Mouse (Mus musculus): ENCODE measurements around the gene Ppdpf. TPM values are rescaled to one million over a fixed set of nuclear protein-coding genes. Genes with fewer than 3 reads are reported as not detected.

Gene Ppdpf
- 10 to 100 TPM; 14.9 to 27.4 TPM for total RNA-seq (2023)

DNA sequence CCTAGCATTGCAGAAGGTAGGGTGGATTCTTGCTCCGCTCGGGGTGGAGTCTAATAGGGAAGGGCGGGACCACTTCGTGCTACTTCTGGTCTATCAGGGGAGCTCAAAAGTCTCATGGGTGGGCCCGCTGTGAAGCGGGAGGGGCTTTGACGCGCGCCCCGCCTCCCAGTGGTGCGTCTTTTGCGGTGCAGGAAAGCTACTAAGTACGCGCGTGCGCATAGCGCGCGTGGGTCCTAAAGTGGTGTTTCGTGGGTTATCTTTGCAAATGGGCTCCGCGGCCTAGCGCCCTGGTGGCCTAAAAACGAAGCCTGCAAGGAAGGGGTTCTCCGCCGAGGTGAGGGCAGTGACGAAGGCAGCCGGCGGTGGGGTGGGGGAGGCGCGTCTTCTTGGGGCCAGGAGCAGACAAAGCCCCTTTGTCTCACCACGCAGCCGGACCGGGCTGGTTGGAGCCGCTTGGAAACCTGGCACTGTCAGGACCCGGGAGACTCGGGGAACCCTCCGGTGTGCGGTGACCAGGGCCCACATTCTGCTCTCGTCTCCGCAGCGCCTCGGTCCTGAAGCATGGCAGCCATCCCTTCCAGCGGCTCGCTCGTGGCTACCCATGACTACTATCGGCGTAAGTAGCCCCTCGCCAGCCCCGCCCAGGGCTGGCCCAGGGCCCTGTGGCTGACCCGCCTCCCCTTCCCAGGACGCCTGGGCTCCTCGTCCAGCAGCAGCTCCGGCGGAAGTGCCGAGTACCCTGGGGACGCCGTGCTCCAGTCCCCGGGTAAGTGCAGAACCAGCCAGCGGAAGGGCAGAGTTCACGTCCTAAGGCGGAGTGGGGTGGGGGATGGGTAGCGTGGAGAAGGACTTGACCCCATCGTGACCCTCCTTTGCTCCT is at the start of gene Ppdpf:
Ppdpf (plus strand) TSS at position 127 of the 880 bp plus-strand sequence.

DNA sequence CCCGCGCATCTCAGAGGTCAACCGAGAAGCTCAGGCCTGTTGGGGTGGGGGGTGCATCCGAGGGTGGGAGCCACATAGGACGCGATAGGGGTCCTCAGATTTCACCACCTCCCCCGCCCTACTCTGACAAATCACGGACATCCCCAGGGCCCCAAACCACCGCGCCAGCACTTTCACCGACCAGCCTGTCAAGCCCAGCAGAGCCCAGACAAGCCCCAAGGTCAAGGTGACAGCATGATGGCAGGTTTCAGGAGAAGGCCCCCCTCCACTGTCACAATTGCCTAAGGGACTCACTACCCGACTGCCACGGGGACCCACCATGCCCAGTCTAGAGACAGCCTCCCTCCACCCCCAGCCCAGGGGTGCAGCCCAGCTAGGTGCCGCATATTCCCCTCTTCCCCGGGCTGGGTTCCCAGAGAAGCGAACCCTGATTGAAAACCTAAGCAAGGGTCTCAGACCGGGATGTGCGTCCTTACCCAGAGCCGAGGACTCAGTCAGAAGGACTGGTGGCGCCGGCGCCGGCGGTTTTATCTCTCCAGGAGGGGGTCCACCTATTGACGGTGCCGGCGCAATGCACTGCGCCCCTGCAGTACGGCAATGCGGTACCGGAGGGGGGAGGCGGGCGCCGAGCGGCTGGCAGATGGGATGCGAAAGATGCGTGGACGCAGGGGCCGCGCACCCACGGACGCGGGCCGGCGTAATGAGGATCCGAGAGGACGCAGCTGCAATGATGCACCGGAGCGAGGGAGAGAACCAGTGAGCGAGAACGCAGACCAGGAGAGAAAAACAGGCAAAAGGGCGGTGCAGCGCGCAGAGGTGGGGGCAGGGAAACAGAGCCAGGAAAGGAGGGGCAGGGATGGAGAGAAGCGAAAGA is 30.6 kb upstream of the Ppdpf start, which contains the start of gene Eef1a2:
Eef1a2 (minus strand) TSS at position 767 of the 874 bp plus-strand sequence.

DNA sequence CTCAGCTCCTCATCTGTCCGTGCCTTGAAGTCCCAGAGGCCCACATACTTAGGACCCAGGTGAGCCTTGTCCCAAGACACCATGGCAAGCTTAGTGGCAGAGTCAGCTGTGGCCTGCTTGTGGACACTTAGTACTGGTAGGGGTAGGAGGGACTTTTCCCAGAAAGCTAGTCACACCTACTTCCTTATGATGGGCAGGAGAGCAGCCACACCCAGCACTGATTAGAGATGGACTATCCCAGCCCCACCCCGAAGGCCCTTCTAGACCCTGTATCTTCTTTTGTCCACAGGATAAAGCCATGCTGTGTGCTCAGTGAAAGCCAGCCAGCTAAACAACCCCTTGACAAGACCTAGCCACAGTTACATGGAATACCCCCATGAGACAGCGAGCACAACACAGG is 15.4 kb downstream of the Ppdpf start, which contains the start of gene Ptk6:
Ptk6 (minus strand) TSS at position 368 of the 400 bp plus-strand sequence.

DNA sequence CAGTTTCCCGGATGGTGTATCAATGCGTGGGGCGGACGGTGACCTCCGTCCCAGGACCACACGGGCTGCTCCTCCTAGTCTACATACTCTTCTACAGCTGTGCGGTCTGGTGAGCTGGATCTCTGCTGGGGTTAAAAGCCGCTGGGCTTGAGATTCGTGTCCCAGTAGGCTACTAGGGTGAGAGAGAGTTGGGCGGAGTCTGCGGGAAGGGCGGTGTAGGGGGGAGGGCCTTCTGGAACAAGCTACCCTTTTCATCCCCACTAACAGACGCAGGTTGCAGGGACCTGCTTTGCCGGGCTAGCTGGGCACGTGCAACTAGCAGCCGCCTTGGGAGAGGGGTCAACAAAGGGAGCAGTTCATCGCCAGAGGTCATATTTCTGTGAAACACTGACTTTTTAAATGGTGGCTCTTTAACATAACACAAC is 26.0 kb downstream of the Ppdpf start, which contains the start of gene Srms:
Srms (minus strand) TSS at position 165 of the 425 bp plus-strand sequence.

DNA sequence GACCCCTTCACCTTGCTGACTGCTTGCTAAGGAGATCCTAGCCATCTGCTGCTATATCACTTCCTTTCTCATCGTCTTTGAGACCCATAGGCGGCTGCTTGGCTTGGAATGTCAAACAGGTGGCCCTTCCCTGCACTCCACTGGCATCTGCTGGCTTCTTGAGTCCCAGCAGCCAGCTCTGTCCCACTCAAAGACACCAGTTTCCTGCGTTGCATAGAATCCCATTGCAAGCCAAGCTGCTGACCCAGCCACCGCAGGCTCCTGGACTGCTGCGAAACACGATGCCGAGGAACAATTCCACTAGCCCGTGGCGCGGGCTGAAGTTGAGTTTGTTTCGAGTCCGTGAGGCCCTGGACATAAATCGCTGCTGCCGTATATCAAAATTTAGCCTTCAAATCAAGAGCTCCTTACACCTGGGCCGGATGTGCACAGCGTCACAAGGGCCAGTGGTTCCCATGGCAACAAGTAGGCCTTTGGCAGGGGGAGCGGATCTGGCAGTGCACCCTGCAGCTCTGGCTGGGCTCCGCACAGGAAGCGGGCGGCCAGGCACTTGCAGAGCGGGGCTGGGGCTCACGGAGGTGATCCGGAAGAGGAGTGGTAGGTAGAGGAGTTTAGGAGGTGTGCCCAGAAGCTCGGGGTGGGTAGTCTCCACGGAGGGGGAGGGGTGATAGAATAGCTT is 32.6 kb downstream of the Ppdpf start, which contains the start of gene Fndc11:
Fndc11 (plus strand) TSS at position 476 of the 679 bp plus-strand sequence.

Other genes starting within 250 kb of the Ppdpf start
- gene Nkain4, start 232.5 kb upstream of the Ppdpf start, total RNA-seq (2023): not detected
- gene Arfgap1, start 220.0 kb upstream of the Ppdpf start, total RNA-seq (2023): 10 to 100 TPM; 45.2 to 49.6 TPM
- gene Col20a1, start 200.7 kb upstream of the Ppdpf start, total RNA-seq (2023): 1 to 10 TPM; 1.5 to 2.2 TPM
- not detected for gene Chrna4, start 143.7 kb upstream of the Ppdpf start, total RNA-seq (2023)
- not detected for gene Kcnq2, start 51.9 kb upstream of the Ppdpf start, total RNA-seq (2023)
- gene Eef1a2, start 30.2 kb upstream of the Ppdpf start, total RNA-seq (2023): under 1 TPM in 1 of 2 experiments, not detected in 1; 0.16 TPM
- not detected for gene Ptk6, start 15.5 kb downstream of the Ppdpf start, total RNA-seq (2023)
- gene Srms, start 25.9 kb downstream of the Ppdpf start, total RNA-seq (2023): under 1 TPM in 1 of 2 experiments, not detected in 1; 0.13 TPM
- gene Fndc11, start 32.8 kb downstream of the Ppdpf start, total RNA-seq (2023): not detected
- 10 to 100 TPM; 48.9 to 62.2 TPM for gene Helz2, start 54.8 kb downstream of the Ppdpf start, total RNA-seq (2023)
- 10 to 100 TPM; 30.5 to 31.6 TPM for gene Gmeb2, start 100.8 kb downstream of the Ppdpf start, total RNA-seq (2023)
- gene Stmn3, start 127.3 kb downstream of the Ppdpf start, total RNA-seq (2023): not detected
- 10 to 100 TPM; 38.8 to 42.1 TPM for gene Rtel1, start 132.5 kb downstream of the Ppdpf start, total RNA-seq (2023)
- gene Zgpat, start 177.7 kb downstream of the Ppdpf start, total RNA-seq (2023): 10 to 100 TPM; 23.4 to 24.6 TPM
- gene Arfrp1, start 178.2 kb downstream of the Ppdpf start, total RNA-seq (2023): 10 to 100 TPM; 33.2 to 37.4 TPM
- gene Lime1, start 192.8 kb downstream of the Ppdpf start, total RNA-seq (2023): 10 to 100 TPM; 24.6 to 31.5 TPM